Mouse (Mus musculus) ES-Bruce4 (cell line): ENCODE data around the gene Kcnh2.

Source experiments
- CTCF ChIP-seq: IDR thresholded peaks from one replicate; pipeline ENCODE4 v1.8.1; 2011; ENCODE audit warnings: low read depth, low read length
- EP300 ChIP-seq: IDR thresholded peaks from 2 replicates; pipeline ENCODE4 v1.6.1; 2011; ENCODE audit warnings: low read depth, low read length; ENCODE audit not compliant: insufficient read depth

DNA sequence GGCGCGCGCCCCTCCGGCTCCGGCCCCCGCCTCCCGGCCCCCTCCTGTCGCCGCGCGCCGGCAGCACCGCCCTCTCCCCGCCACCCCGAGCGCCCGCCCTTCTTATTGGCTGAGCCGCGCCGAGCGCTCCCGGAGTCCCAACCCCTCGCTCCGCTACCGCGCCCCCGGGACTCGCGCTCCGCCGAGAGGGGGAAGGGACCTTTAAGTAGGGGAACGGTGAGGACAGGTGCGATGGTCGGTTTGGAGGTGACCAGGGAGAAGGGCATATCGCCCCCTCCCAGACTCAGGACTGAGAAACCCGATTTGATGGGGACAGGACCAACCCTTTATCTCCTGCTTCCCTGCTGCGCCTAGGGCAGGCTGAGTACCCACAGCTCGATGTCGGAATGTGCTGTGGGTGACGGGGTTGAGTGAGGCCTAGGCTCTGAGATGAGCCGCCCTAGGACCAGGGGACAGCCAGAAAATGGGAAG is 332 bp upstream of the Kcnh2 start:
- TF ChIP-seq EP300 (no peak), CTCF (no peak)
